Mouse (Mus musculus): ENCODE measurements around the gene Stoml1. TPM values are rescaled to one million over a fixed set of nuclear protein-coding genes. Genes with fewer than 3 reads are reported as not detected.

The Stoml1 gene
- total RNA-seq, 1 experiment, result 51.7 TPM

GRCm38 (mm10) chr9:58224356-58224755 lies 28.6 kb upstream of the Stoml1 start:
- Histone ChIP-seq H3K4me3 (ENCODE audit: insufficient read depth in 1 of 2, low read depth in 1 of 2, low read length in 2 of 2, poor library complexity in 1 of 2, severe bottlenecking in 1 of 2) (no peak overlapping the region), H3K4me1 (ENCODE audit: control insufficient read depth in 2 of 2, insufficient read depth in 2 of 2, low read length in 2 of 2, poor library complexity in 1 of 2) (peaks cover 0 to 22% of the 10 kb centered on the region in 2 experiments; a peak in 1 of 4 replicates), H3K36me3 (ENCODE audit: control insufficient read depth, insufficient read depth, low read length, poor library complexity, severe bottlenecking) (peaks cover 84% of the 10 kb centered on the region), H3K9ac (ENCODE audit: insufficient read depth, low read depth, low read length, poor library complexity, severe bottlenecking) (no peak overlapping the region), H3K27ac (ENCODE audit: insufficient read depth, low read depth, low read length, poor library complexity, severe bottlenecking) (no peak overlapping the region), H3K9me3 (ENCODE audit: control insufficient read depth, insufficient read depth, low read depth, low read length) (no peaks in the 10 kb centered on the region)
- no peak for DNase-seq (ENCODE audit: low read depth, low spot score)
- in situ Hi-C loops (cut with MboI; ENCODE audit: low sequenced_read_pairs in 2 of 2, unreplicated experiment in 2 of 2), result loop anchor here in 1 of 2 experiments (25.0 kb wide), 1 partner anchor 362 kb away; no protein-coding TSS in a partner anchor
- TF ChIP-seq ZNF384 (IDR thresholded peaks at IDR 0.05; ENCODE audit: low read depth, low read length) (no peak), CHD2 (IDR thresholded peaks at IDR 0.05; ENCODE audit: low read depth, low read length) (no peak), MAFK (IDR thresholded peaks at IDR 0.05; ENCODE audit: insufficient read depth, low read depth, low read length) (no peak), ZC3H11A (IDR thresholded peaks at IDR 0.05; ENCODE audit: borderline replicate concordance, low read depth, low read length) (no peak), HCFC1 (IDR thresholded peaks at IDR 0.05; ENCODE audit: borderline replicate concordance, insufficient read depth, low read length) (no peak)

GRCm38 (mm10) chr9:58225915-58226913 lies 26.8 kb upstream of the Stoml1 start:
- in situ Hi-C loops (cut with MboI; ENCODE audit: low sequenced_read_pairs in 2 of 2, unreplicated experiment in 2 of 2), result no loop called here

GRCm38 (mm10) chr9:58228777-58229466 lies 24.0 kb upstream of the Stoml1 start:
- Histone ChIP-seq H3K9me3 (ENCODE audit: control insufficient read depth, insufficient read depth, low read depth, low read length) (no peaks in the 10 kb centered on the region), H3K4me1 (ENCODE audit: control insufficient read depth in 2 of 2, insufficient read depth in 2 of 2, low read length in 2 of 2, poor library complexity in 1 of 2) (peaks cover 0 to 10% of the 10 kb centered on the region in 2 experiments; a peak in 1 of 4 replicates), H3K9ac (ENCODE audit: insufficient read depth, low read depth, low read length, poor library complexity, severe bottlenecking) (no peak overlapping the region), H3K36me3 (ENCODE audit: control insufficient read depth, insufficient read depth, low read length, poor library complexity, severe bottlenecking) (peaks cover 90% of the 10 kb centered on the region), H3K27ac (ENCODE audit: insufficient read depth, low read depth, low read length, poor library complexity, severe bottlenecking) (no peak overlapping the region), H3K4me3 (ENCODE audit: insufficient read depth in 1 of 2, low read depth in 1 of 2, low read length in 2 of 2, poor library complexity in 1 of 2, severe bottlenecking in 1 of 2) (no peak overlapping the region)
- in situ Hi-C loops (cut with MboI; ENCODE audit: low sequenced_read_pairs in 2 of 2, unreplicated experiment in 2 of 2), result no loop called here
- TF ChIP-seq CHD2 (IDR thresholded peaks at IDR 0.05; ENCODE audit: low read depth, low read length) (no peak), MAFK (IDR thresholded peaks at IDR 0.05; ENCODE audit: insufficient read depth, low read depth, low read length) (no peak), ZNF384 (IDR thresholded peaks at IDR 0.05; ENCODE audit: low read depth, low read length) (no peak), ZC3H11A (IDR thresholded peaks at IDR 0.05; ENCODE audit: borderline replicate concordance, low read depth, low read length) (no peak), HCFC1 (IDR thresholded peaks at IDR 0.05; ENCODE audit: borderline replicate concordance, insufficient read depth, low read length) (no peak)
- no peak for DNase-seq (ENCODE audit: low read depth, low spot score)

More at GRCm38 (mm10) chr9:58225915-58226913, 26.8 kb upstream of the Stoml1 start:
- DNase-seq (ENCODE audit: low read depth, low spot score), result peak; percentile 78
- Histone ChIP-seq H3K9me3 (ENCODE audit: control insufficient read depth, insufficient read depth, low read depth, low read length) (no peaks in the 10 kb centered on the region), H3K27ac (ENCODE audit: insufficient read depth, low read depth, low read length, poor library complexity, severe bottlenecking) (no peak overlapping the region), H3K4me1 (ENCODE audit: control insufficient read depth in 2 of 2, insufficient read depth in 2 of 2, low read length in 2 of 2, poor library complexity in 1 of 2) (peaks cover 0 to 14% of the 10 kb centered on the region in 2 experiments; a peak in 1 of 4 replicates), H3K4me3 (ENCODE audit: insufficient read depth in 1 of 2, low read depth in 1 of 2, low read length in 2 of 2, poor library complexity in 1 of 2, severe bottlenecking in 1 of 2) (no peak overlapping the region), H3K9ac (ENCODE audit: insufficient read depth, low read depth, low read length, poor library complexity, severe bottlenecking) (no peak overlapping the region), H3K36me3 (ENCODE audit: control insufficient read depth, insufficient read depth, low read length, poor library complexity, severe bottlenecking) (peaks cover 89% of the 10 kb centered on the region)
- no peak for TF ChIP-seq CHD2 (IDR thresholded peaks at IDR 0.05; ENCODE audit: low read depth, low read length)
- TF ChIP-seq MAFK (IDR thresholded peaks at IDR 0.05; ENCODE audit: insufficient read depth, low read depth, low read length), result no peak
- no peak for TF ChIP-seq ZC3H11A (IDR thresholded peaks at IDR 0.05; ENCODE audit: borderline replicate concordance, low read depth, low read length)
- TF ChIP-seq HCFC1 (IDR thresholded peaks at IDR 0.05; ENCODE audit: borderline replicate concordance, insufficient read depth, low read length), result no peak
- TF ChIP-seq ZNF384 (IDR thresholded peaks at IDR 0.05; ENCODE audit: low read depth, low read length), result no peak

GRCm38 (mm10) chr9:58231746-58232145 lies 21.2 kb upstream of the Stoml1 start:
- peaks cover 75% of the 10 kb centered on the region for H3K36me3 ChIP-seq (ENCODE audit: control insufficient read depth, insufficient read depth, low read length, poor library complexity, severe bottlenecking)
- no peaks in the 10 kb centered on the region for H3K9me3 ChIP-seq (ENCODE audit: control insufficient read depth, insufficient read depth, low read depth, low read length)
- peaks cover 0 to 12% of the 10 kb centered on the region in 2 experiments; a peak in 1 of 4 replicates for H3K4me1 ChIP-seq (ENCODE audit: control insufficient read depth in 2 of 2, insufficient read depth in 2 of 2, low read length in 2 of 2, poor library complexity in 1 of 2)
- no peak overlapping the region for H3K4me3 ChIP-seq (ENCODE audit: insufficient read depth in 1 of 2, low read depth in 1 of 2, low read length in 2 of 2, poor library complexity in 1 of 2, severe bottlenecking in 1 of 2)
- DNase-seq (ENCODE audit: low read depth, low spot score), result no peak
- no peak overlapping the region for H3K9ac ChIP-seq (ENCODE audit: insufficient read depth, low read depth, low read length, poor library complexity, severe bottlenecking)
- no peak overlapping the region for H3K27ac ChIP-seq (ENCODE audit: insufficient read depth, low read depth, low read length, poor library complexity, severe bottlenecking)
- in situ Hi-C loops (cut with MboI; ENCODE audit: low sequenced_read_pairs in 2 of 2, unreplicated experiment in 2 of 2), result no loop called here
- TF ChIP-seq MAFK (IDR thresholded peaks at IDR 0.05; ENCODE audit: insufficient read depth, low read depth, low read length) (no peak), CHD2 (IDR thresholded peaks at IDR 0.05; ENCODE audit: low read depth, low read length) (no peak), ZNF384 (IDR thresholded peaks at IDR 0.05; ENCODE audit: low read depth, low read length) (no peak), HCFC1 (IDR thresholded peaks at IDR 0.05; ENCODE audit: borderline replicate concordance, insufficient read depth, low read length) (no peak), ZC3H11A (IDR thresholded peaks at IDR 0.05; ENCODE audit: borderline replicate concordance, low read depth, low read length) (no peak)

All from ES-E14 (cell line).